ENCODE assay signal across 8 mouse cellular contexts in the genomic region with DNA sequence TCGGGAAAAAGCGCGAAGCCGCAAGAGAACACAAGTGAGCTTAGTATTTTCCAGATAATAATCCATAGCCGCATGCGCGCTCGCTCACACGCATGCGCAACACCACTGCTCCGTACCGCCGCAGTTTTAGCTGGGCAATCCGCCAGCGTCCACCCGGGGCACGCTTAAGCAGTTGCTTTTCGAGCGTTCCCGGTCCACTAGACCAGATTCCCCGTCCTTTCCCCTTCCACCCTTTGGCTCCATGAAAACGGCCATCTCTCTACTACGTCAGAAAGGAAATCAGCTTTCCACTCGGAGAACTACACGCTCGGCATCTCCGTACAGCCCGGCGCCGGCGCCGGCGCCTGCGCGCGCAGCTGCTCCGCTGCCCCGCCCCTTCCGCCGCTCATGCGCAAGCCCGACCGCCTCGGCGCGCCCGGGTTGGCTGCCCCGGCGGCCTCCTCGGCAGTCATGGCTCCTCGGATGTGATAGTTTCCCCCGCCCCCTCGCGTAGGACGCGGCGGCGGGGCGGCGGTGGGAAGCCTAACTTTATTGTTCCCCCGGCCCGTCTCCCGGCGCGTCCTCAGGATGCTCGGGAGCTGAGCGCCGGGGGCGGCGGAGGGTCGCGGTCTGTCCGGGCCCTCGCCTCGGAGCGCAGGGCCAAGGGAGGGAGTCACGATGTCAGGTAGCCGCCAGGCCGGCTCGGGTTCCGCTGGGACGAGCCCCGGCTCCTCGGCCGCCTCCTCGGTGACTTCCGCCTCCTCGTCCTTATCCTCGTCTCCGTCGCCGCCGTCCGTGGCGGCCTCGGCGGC. TPM values are rescaled to one million over a fixed set of nuclear protein-coding genes. Genes with fewer than 3 reads are reported as not detected.
DNase-seq lines count a peak whose midpoint lies in the region; ATAC-seq lines count a peak whose summit lies in the region.
"Not testable (repeated sequence)": the region's sequence is repeated elsewhere in the genome, so short reads cannot be mapped to it uniquely, and the experiment has no call there.

TSS of gene Cop1 (plus strand) at position 540 of the 791 bp plus-strand sequence.

- peak; percentile 95 for DNase-seq in ZHBTc4 (ENCODE audit: low read depth, low spot score)
- DNase-seq in gastrocnemius, adult 8-10 months (ENCODE audit: low spot score in 2 of 2): peak; percentile 81 to 87
- peak; percentile 73 for DNase-seq in hindlimb bud, embryonic 11.5 days (ENCODE audit: extremely low spot score, low read depth, low spot score)
- peak; percentile 89 to 90 for DNase-seq in left cerebral cortex, adult 8-10 months (ENCODE audit: low spot score in 2 of 2)
- DNase-seq in right cerebral cortex, postnatal 10 days (ENCODE audit: low spot score in 2 of 2): peak; percentile 94 to 95
- peak; percentile 90 for DNase-seq in urinary bladder, postnatal 25 days (ENCODE audit: low spot score)

- H3K4me1 ChIP-seq in megakaryocyte, embryonic 14.5 days: peaks cover 26% of the 10 kb centered on the region

- ATAC-seq in common myeloid progenitor, adult 5-6 weeks (replicated peaks; ENCODE audit: low read depth, poor library complexity, severe bottlenecking): peak; percentile 84

- not testable (repeated sequence) for H3K27me3 ChIP-seq in megakaryocyte, embryonic 14.5 days (replicated peaks)

- peak within 1 kb of the TSS; percentile 96 for H3K4me3 ChIP-seq in megakaryocyte, embryonic 14.5 days (replicated peaks)

- not testable (repeated sequence) for H3K9me3 ChIP-seq in megakaryocyte, embryonic 14.5 days

- not testable (repeated sequence) for H3K36me3 ChIP-seq in megakaryocyte, embryonic 14.5 days (replicated peaks; ENCODE audit: low read length)

RNA-seq across cellular contexts. Expression of gene Cop1, which starts in this region (rescaled TPM):
- 145 and 180 TPM in 2 replicates for total RNA-seq in common myeloid progenitor, adult 5-6 weeks (2017)
- 100 to 1,000 TPM; 128 to 158 (median 140) TPM for total RNA-seq in gastrocnemius, adult 8-10 months (2022)
- 100 to 1,000 TPM; 110 to 141 (median 129) TPM for total RNA-seq in left cerebral cortex, adult 8-10 months (2022)
- polyA plus RNA-seq in megakaryocyte, embryonic 14.5 days (2012; ENCODE audit: insufficient read depth, low replicate concordance): 21.6 and 64.7 TPM in 2 replicates

Comparison
In these comparisons a context has a peak if more than half of its experiments do, and no peak if none do; other contexts are left out.
1. Peak in every context shown above with its lines: DNase-seq, ATAC-seq and H3K4me3 ChIP-seq.